ENCODE assay signal across 8 mouse cellular contexts in genomic region chr6:25689520-25690283, GRCm38 (mm10). TPM values are rescaled to one million over a fixed set of nuclear protein-coding genes. Genes with fewer than 3 reads are reported as not detected.
DNase-seq lines count a peak whose midpoint lies in the region; ATAC-seq and TF ChIP-seq lines count a peak whose summit lies in the region.

No protein-coding gene starts in this region.

- peak overlapping the region; percentile 63 for H3K4me3 ChIP-seq in forebrain, postnatal 0 days (ENCODE audit: low read depth, low read length)
- H3K4me3 ChIP-seq in intestine, embryonic 15.5 days (replicated peaks): peak overlapping the region; percentile 53
- peak overlapping the region; percentile 13 for H3K4me3 ChIP-seq in myocyte

- peak overlapping the region; percentile 91 for H3K4me2 ChIP-seq in forebrain, postnatal 0 days (ENCODE audit: low read depth)
- peak overlapping the region; percentile 99 for H3K4me2 ChIP-seq in intestine, embryonic 15.5 days (replicated peaks)
- H3K4me2 ChIP-seq in myocyte (ENCODE audit: low read depth): peak overlapping the region; percentile 72

- peak; percentile 79 for DNase-seq in heart, adult 11 months
- DNase-seq in heart, postnatal 25 days (ENCODE audit: low spot score): no peak
- DNase-seq in cerebellum, adult 18-20 months: peak; percentile 23 to 26
- peak; percentile 68 for DNase-seq in forebrain, postnatal 0 days
- peak; percentile 63 to 71 for DNase-seq in left cerebral cortex, postnatal 36 days (ENCODE audit: low spot score in 2 of 2)

- peak overlapping the region; percentile 60 for H3K9ac ChIP-seq in forebrain, postnatal 0 days
- peak overlapping the region; percentile 48 for H3K9ac ChIP-seq in intestine, embryonic 15.5 days

- ATAC-seq in forebrain, postnatal 0 days: peak; percentile 81
- ATAC-seq in intestine, embryonic 15.5 days: peak; percentile 79
- ATAC-seq in erythroid progenitor cell, adult 5-6 weeks (replicated peaks; ENCODE audit: low FRiP score, poor library complexity, severe bottlenecking): no peak

- H3K27ac ChIP-seq in forebrain, postnatal 0 days (ENCODE audit: low read depth, low read length): peak overlapping the region; percentile 78
- no peak overlapping the region for H3K27ac ChIP-seq in intestine, embryonic 15.5 days

- no peaks in the 10 kb centered on the region for H3K36me3 ChIP-seq in forebrain, postnatal 0 days (ENCODE audit: insufficient read depth)
- H3K36me3 ChIP-seq in intestine, embryonic 15.5 days: no peaks in the 10 kb centered on the region
- no peaks in the 10 kb centered on the region for H3K36me3 ChIP-seq in myocyte (ENCODE audit: control insufficient read depth, insufficient read depth)

- TF ChIP-seq POLR2A in myocyte (IDR thresholded peaks at IDR 0.05; ENCODE audit: insufficient read length, low read depth): no peak

- no peak overlapping the region for H3ac ChIP-seq in myocyte (ENCODE audit: control insufficient read depth, insufficient read length)

- TF ChIP-seq CTCF in forebrain, postnatal 0 days (IDR thresholded peaks at IDR 0.05; ENCODE audit: low read depth): peak; percentile 48

- WGBS in forebrain, postnatal 0 days: 2% methylated on average over 43 of the region's 43 CpGs
- WGBS in intestine, embryonic 15.5 days: under 1% methylated on average over 43 of the region's 43 CpGs

- intact Hi-C loops in heart, postnatal 25 days (cut with DNase I): no loop called here
- intact Hi-C loops in left cerebral cortex, postnatal 36 days (cut with DNase I): no loop called here

- peaks cover 4% of the 10 kb centered on the region; the same call in 1 of the 2 replicates for H3K4me1 ChIP-seq in forebrain, postnatal 0 days (ENCODE audit: insufficient read depth)
- H3K4me1 ChIP-seq in intestine, embryonic 15.5 days (replicated peaks): peaks cover 6% of the 10 kb centered on the region

- H3K27me3 ChIP-seq in forebrain, postnatal 0 days (ENCODE audit: insufficient read depth, low read length): no peaks in the 10 kb centered on the region
- H3K27me3 ChIP-seq in intestine, embryonic 15.5 days (replicated peaks): peaks cover 14% of the 10 kb centered on the region
- no peaks in the 10 kb centered on the region for H3K27me3 ChIP-seq in myocyte (ENCODE audit: control insufficient read depth, insufficient read depth, insufficient read length)

- no peaks in the 10 kb centered on the region for H3K79me2 ChIP-seq in myocyte (ENCODE audit: control insufficient read depth, insufficient read depth)

- H3K9me3 ChIP-seq in forebrain, postnatal 0 days (ENCODE audit: low read length): no peaks in the 10 kb centered on the region
- H3K9me3 ChIP-seq in intestine, embryonic 15.5 days: no peaks in the 10 kb centered on the region

TF ChIP-seq in myocyte, 11 proteins besides CTCF, POLR2A, EP300 and RAD21:
- TF ChIP-seq MYOG (IDR thresholded peaks at IDR 0.05; ENCODE audit: control insufficient read depth in 1 of 3, insufficient read depth in 1 of 3, insufficient read length in 2 of 3, low read depth in 2 of 3): peak in 1 of 3 experiments; percentile 29
- no peak for TF ChIP-seq POLR2AphosphoS2 (IDR thresholded peaks at IDR 0.05; ENCODE audit: insufficient read length, low read depth)
TF ChIP-seq in myocyte: peak in this region for 1.

RNA-seq across cellular contexts. Expression of gene Gpr37, which starts 0.8 kb away (rescaled TPM):
- total RNA-seq in heart, postnatal 25 days (2021): under 1 TPM; 0.05 to 0.06 TPM
- total RNA-seq in forebrain, postnatal 0 days (2014; rRNA removed): 7.8 TPM in 2 replicates
- 4.4 and 5.8 TPM in 2 replicates for polyA plus RNA-seq in forebrain, postnatal 0 days (2015; fragmentation: Nextera tagmentation; extraction: Ambion mirVana)
- polyA plus RNA-seq in intestine, embryonic 15.5 days (2015; fragmentation: Nextera tagmentation; extraction: Ambion mirVana): 0.50 and 0.59 TPM in 2 replicates
- 10 to 100 TPM; 17.7 to 24.3 TPM for total RNA-seq in left cerebral cortex, postnatal 36 days (2021)
- 0.08 TPM for polyA plus RNA-seq in myocyte (2012; fragmentation: generic; extraction: Trizol)
- total RNA-seq in erythroid progenitor cell, adult 5-6 weeks (2015; ENCODE audit: low replicate concordance): not detected in 2 replicates
- 0.26 TPM in 1 of 2 replicates, not detected in the other for total RNA-seq in erythroid progenitor cell, adult 5-6 weeks (2017; ENCODE audit: low replicate concordance)

Comparison
In these comparisons a context has a peak if more than half of its experiments do, and no peak if none do; other contexts are left out.
1. H3K4me3 ChIP-seq: peak in every context shown above with its lines; median percentile 63 in forebrain, postnatal 0 days; 53 in intestine, embryonic 15.5 days; 13 in myocyte.